Mouse (Mus musculus) heart, postnatal 25 days (tissue): ENCODE data around the gene Bzw2. TPM values are rescaled to one million over a fixed set of nuclear protein-coding genes. Genes with fewer than 3 reads are reported as not detected.

Source experiments
- DNase-seq: peaks from one replicate; pipeline ENCODE4 v3.0.0; 2022; ENCODE audit warnings: low spot score
- intact Hi-C: fragments of 180-260 bp; cut with DNase I; formaldehyde crosslinking; loops from one replicate; pipeline ENCODE4 v1.15.1; 2025
- total RNA-seq, 2 experiments: library from RNA; stranded (reverse); gene quantifications; 2 replicates each; pipeline ENCODE4 v1.2.3; 2021

The Bzw2 gene
- total RNA-seq, 2 experiments from 2014 or later = 181 to 182 TPM

GRCm38 (mm10) chr12:36140401-36140800, 17.5 kb downstream of the Bzw2 start:
- intact Hi-C loops = no loop called here
- no peak for DNase-seq

GRCm38 (mm10) chr12:36137192-36137591, 20.7 kb downstream of the Bzw2 start:
- intact Hi-C loops = no loop called here
- DNase-seq = no peak

- DNase-seq = no peak
- intact Hi-C loops = no loop called here
These were observed 21.6 kb downstream of the Bzw2 start for GRCm38 (mm10) chr12:36136285-36136684.

GRCm38 (mm10) chr12:36135409-36135808, 22.5 kb downstream of the Bzw2 start:
- intact Hi-C loops = no loop called here
- no peak for DNase-seq

GRCm38 (mm10) chr12:36134111-36134510, 23.8 kb downstream of the Bzw2 start:
- no peak for DNase-seq
- intact Hi-C loops = no loop called here

- no peak for DNase-seq
- intact Hi-C loops = no loop called here
These were observed 24.3 kb downstream of the Bzw2 start for GRCm38 (mm10) chr12:36133547-36133946.

- DNase-seq = no peak
- intact Hi-C loops = no loop called here
These were observed 25.2 kb downstream of the Bzw2 start for GRCm38 (mm10) chr12:36132668-36133067.

- no peak for DNase-seq
- intact Hi-C loops = no loop called here
These were observed 25.6 kb downstream of the Bzw2 start for GRCm38 (mm10) chr12:36132254-36132653.

GRCm38 (mm10) chr12:36129826-36130225, 28.1 kb downstream of the Bzw2 start:
- DNase-seq = no peak
- intact Hi-C loops = no loop called here

GRCm38 (mm10) chr12:36126049-36126448, 31.8 kb downstream of the Bzw2 start:
- intact Hi-C loops = no loop called here
- DNase-seq = no peak

- intact Hi-C loops = no loop called here
These were observed 38.6 kb downstream of the Bzw2 start for GRCm38 (mm10) chr12:36119244-36119643.

GRCm38 (mm10) chr12:36117161-36117560, 40.7 kb downstream of the Bzw2 start:
- intact Hi-C loops = no loop called here
- no peak for DNase-seq

More at GRCm38 (mm10) chr12:36119244-36119643, 38.6 kb downstream of the Bzw2 start:
- DNase-seq = no peak

- DNase-seq = no peak
- intact Hi-C loops = loop anchor here (5.0 kb wide), 2 partner anchors 45 to 215 kb away; partner anchors contain the start of genes Ankmy2 and Bzw2
These were observed 45.8 kb downstream of the Bzw2 start for GRCm38 (mm10) chr12:36112081-36112480.

GRCm38 (mm10) chr12:36111110-36111509, 46.8 kb downstream of the Bzw2 start:
- DNase-seq = no peak
- intact Hi-C loops = loop anchor here (5.0 kb wide), 2 partner anchors 46 to 214 kb away; partner anchors contain the start of genes Ankmy2 and Bzw2

- intact Hi-C loops = loop anchor here (5.0 kb wide), 2 partner anchors 47 to 213 kb away; partner anchors contain the start of genes Ankmy2 and Bzw2
- no peak for DNase-seq
These were observed 47.4 kb downstream of the Bzw2 start for GRCm38 (mm10) chr12:36110457-36110856.

- no peak for DNase-seq
- intact Hi-C loops = no loop called here
These were observed 49.4 kb downstream of the Bzw2 start for GRCm38 (mm10) chr12:36108442-36108841.

GRCm38 (mm10) chr12:36103592-36103910, 54.3 kb downstream of the Bzw2 start:
- intact Hi-C loops = no loop called here
- no peak for DNase-seq

GRCm38 (mm10) chr12:36102733-36103591, 54.9 kb downstream of the Bzw2 start:
- no peak for DNase-seq
- intact Hi-C loops = no loop called here

- intact Hi-C loops = no loop called here
These were observed 62.5 kb downstream of the Bzw2 start for GRCm38 (mm10) chr12:36095371-36095880.

GRCm38 (mm10) chr12:36093081-36093670, 64.7 kb downstream of the Bzw2 start:
- intact Hi-C loops = no loop called here
- no peak for DNase-seq

More at GRCm38 (mm10) chr12:36095371-36095880, 62.5 kb downstream of the Bzw2 start:
- no peak for DNase-seq

- DNase-seq = no peak
- intact Hi-C loops = no loop called here
These were observed 65.9 kb downstream of the Bzw2 start for GRCm38 (mm10) chr12:36091964-36092363.
